Mouse (Mus musculus): ENCODE data around the gene Prdm13. TPM values are rescaled to one million over a fixed set of nuclear protein-coding genes. Genes with fewer than 3 reads are reported as not detected.

Prdm13 gene
- 0.45 and 1.0 TPM in 2 replicates for polyA plus RNA-seq (2015; fragmentation: Nextera tagmentation; extraction: Ambion mirVana)

DNA sequence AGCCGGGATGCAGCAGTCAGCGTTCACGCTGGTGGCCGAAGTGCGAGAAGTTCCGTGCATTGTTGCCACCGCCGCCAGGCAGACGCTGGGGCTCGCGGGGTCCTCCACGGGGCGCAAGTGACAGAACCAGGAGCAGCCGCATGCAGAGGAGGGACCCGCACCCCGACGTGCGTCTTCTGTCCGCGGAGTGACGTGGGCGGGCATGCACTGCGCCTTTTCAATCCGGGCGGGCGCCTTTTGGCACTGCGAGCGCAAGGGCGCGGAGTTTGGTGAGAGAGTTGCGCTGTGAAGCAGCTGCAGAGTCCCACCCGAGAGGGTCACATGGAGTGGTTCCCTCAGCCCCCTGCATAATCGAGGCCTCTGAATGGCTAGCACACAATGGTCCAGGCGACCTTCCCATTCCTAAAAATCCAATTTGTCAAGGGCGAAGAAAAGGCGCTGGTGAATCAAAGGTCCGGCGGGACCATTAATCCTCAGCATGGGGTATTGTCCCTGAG, at the start of gene Prdm13:
Gene Prdm13 (minus strand): TSS at position 369 of the 497 bp plus-strand sequence.
- peak within 1 kb of the TSS; percentile 22 for H3K4me3 ChIP-seq
- under 1% methylated on average over 38 of the region's 38 CpGs for WGBS
- no peak within 1 kb of the TSS for H3K27ac ChIP-seq (replicated peaks)
- no peak within 1 kb of the TSS for H3K9ac ChIP-seq
- peaks cover 76% of the 10 kb centered on the region for H3K27me3 ChIP-seq
- peak; percentile 62 for ATAC-seq (ENCODE audit: low FRiP score, low read depth)
- peaks cover 17% of the 10 kb centered on the region for H3K4me1 ChIP-seq (replicated peaks)
- no peaks in the 10 kb centered on the region for H3K9me3 ChIP-seq
- peak within 1 kb of the TSS; percentile 42 for H3K4me2 ChIP-seq
- H3K36me3 ChIP-seq = no peaks in the 10 kb centered on the region

DNA sequence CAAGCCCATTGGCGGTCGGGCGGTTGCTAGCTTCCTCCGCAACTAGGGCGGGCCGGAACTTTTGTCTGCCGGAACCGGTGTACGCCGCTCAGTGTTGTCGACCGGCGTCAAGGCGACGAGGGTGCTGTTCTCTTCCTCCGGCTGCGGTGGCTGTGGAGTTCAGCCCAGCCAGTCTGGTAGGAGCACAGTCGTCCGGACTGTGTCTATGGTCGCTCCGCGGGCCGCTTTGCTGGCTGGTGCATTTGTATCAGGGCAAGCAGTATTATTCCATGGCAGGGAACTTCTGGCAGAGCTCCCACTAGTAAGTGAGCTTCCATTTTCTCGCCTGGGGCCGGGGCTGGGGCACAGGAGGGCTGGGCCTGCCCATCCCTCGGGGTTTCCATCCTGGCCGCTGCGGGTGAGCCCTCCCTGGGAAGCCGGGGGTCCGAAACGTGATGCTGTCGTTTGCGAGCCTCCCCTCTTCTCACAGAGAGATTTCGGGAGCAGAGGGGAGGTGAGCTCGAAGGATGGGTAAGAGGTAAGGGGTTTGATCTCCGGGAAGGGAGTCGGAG, 41.9 kb upstream of the Prdm13 start, which contains the start of gene Ccnc:
Gene Ccnc (plus strand): TSS at position 87 of the 551 bp plus-strand sequence.
- Histone ChIP-seq H3K4me3 (peak within 1 kb of the TSS; percentile 87), H3K27me3 (no peaks in the 10 kb centered on the region), H3K9ac (peak within 1 kb of the TSS; percentile 87), H3K4me1 (replicated peaks) (peaks cover 18% of the 10 kb centered on the region), H3K36me3 (peaks cover under 1% of the 10 kb centered on the region; the same call in 1 of the 2 replicates), H3K4me2 (peak within 1 kb of the TSS; percentile 86), H3K27ac (replicated peaks) (peak within 1 kb of the TSS; percentile 85), H3K9me3 (no peaks in the 10 kb centered on the region)
- 0% methylated on average over 37 of the region's 37 CpGs for WGBS
- ATAC-seq (ENCODE audit: low FRiP score, low read depth) = peak; percentile 98

DNA sequence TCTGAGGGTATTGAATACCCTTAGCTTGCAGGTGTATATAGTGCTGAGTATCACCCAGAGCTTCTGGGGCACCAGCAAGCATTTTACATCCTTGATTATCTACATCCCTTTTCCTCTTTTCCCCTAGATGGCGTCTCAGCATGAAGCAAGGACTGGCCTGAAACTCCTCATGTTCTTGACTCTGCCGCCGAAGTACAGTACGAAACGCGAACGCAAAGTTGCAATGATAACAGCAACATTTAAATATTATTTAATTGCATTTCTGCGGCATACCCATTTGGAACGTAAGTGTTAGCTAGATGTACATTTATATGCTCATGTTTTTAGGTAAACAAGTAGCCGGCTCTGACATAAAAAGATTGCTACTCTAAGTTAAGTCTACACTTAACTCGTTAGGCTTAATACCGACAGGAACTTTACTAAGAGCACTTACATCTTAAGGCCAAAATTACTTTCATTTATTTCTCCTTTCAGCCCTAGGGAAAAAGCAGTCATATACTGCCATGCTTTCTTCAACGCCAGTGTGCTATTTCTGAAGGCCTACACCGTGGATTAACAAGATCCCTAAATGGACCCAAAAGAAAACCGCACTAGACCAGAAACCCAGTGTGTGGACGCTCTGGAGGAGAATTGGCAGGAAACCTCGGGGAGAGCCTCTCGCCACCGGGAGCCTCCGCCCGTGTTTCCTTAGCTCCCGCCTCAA, 41.3 kb upstream of the Prdm13 start:
- ATAC-seq (ENCODE audit: low FRiP score, low read depth) = peak; percentile 47
- H3K4me2 ChIP-seq = peak overlapping the region; percentile 86
- peak overlapping the region; percentile 85 for H3K27ac ChIP-seq (replicated peaks)
- no peaks in the 10 kb centered on the region for H3K9me3 ChIP-seq
- under 1% methylated on average over 22 of the region's 22 CpGs for WGBS
- H3K27me3 ChIP-seq = no peaks in the 10 kb centered on the region
- peaks cover 18% of the 10 kb centered on the region for H3K4me1 ChIP-seq (replicated peaks)
- H3K9ac ChIP-seq = peak overlapping the region; percentile 87
- peak overlapping the region; percentile 87 for H3K4me3 ChIP-seq
- no peaks in the 10 kb centered on the region for H3K36me3 ChIP-seq

GRCm38 (mm10) chr4:21722752-21723334, 37.1 kb upstream of the Prdm13 start:
- H3K9me3 ChIP-seq = no peaks in the 10 kb centered on the region
- no peaks in the 10 kb centered on the region for H3K4me1 ChIP-seq (replicated peaks)
- H3K36me3 ChIP-seq = no peaks in the 10 kb centered on the region
- no peak overlapping the region for H3K27ac ChIP-seq (replicated peaks)
- H3K9ac ChIP-seq = no peak overlapping the region
- WGBS = 38% methylated on average over 7 of the region's 7 CpGs
- H3K4me3 ChIP-seq = no peak overlapping the region
- H3K4me2 ChIP-seq = no peak overlapping the region
- ATAC-seq (ENCODE audit: low FRiP score, low read depth) = no peak
- no peaks in the 10 kb centered on the region for H3K27me3 ChIP-seq

DNA sequence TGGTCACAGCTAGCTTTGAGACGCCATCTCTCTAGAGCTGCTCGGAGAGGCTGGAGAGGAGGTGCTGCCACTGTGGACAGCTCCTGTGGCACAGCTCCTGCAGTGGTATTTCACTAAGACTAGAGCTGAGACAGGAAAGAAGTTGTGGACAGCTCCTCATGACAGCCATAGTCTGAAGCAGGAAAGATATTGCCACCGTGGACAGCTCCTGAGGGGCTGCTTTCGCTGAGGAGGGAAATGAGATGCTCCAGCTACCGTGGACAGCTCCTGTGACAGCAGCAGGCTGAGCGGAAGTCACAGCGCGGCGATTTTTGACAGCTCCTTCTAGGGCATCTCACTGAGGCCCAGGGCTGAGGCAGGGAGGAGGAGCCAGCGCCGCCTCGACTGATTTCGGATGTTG, 26.4 kb upstream of the Prdm13 start:
- Histone ChIP-seq H3K36me3 (no peaks in the 10 kb centered on the region), H3K9ac (no peak overlapping the region), H3K4me1 (replicated peaks) (peaks cover 8% of the 10 kb centered on the region; the same call in 1 of the 2 replicates), H3K4me2 (peak overlapping the region; percentile 50), H3K27me3 (peaks cover 7% of the 10 kb centered on the region; the same call in 1 of the 2 replicates), H3K27ac (replicated peaks) (no peak overlapping the region), H3K4me3 (peak overlapping the region; percentile 10; the same call in 1 of the 2 replicates), H3K9me3 (no peaks in the 10 kb centered on the region)
- WGBS = 7% methylated on average over 13 of the region's 13 CpGs
- peak; percentile 80 for ATAC-seq (ENCODE audit: low FRiP score, low read depth)

- no peak for ATAC-seq (ENCODE audit: low FRiP score, low read depth)
- Histone ChIP-seq H3K4me2 (no peak overlapping the region), H3K36me3 (no peaks in the 10 kb centered on the region), H3K9ac (no peak overlapping the region), H3K27ac (replicated peaks) (no peak overlapping the region), H3K9me3 (no peaks in the 10 kb centered on the region), H3K4me1 (replicated peaks) (no peaks in the 10 kb centered on the region), H3K4me3 (no peak overlapping the region), H3K27me3 (no peaks in the 10 kb centered on the region; the same call in 1 of the 2 replicates)
- 72% methylated on average over 1 of the region's 1 CpGs for WGBS
These were observed 19.3 kb upstream of the Prdm13 start for GRCm38 (mm10) chr4:21705046-21705445.

GRCm38 (mm10) chr4:21695638-21696254, 10.0 kb upstream of the Prdm13 start:
- Histone ChIP-seq H3K27ac (replicated peaks) (no peak overlapping the region), H3K36me3 (no peaks in the 10 kb centered on the region), H3K27me3 (peaks cover 27% of the 10 kb centered on the region), H3K4me2 (no peak overlapping the region), H3K9ac (no peak overlapping the region), H3K4me1 (replicated peaks) (no peaks in the 10 kb centered on the region), H3K4me3 (no peak overlapping the region), H3K9me3 (no peaks in the 10 kb centered on the region)
- WGBS = 41% methylated on average over 7 of the region's 7 CpGs
- peak; percentile 56; the same call in 1 of the 2 replicates for ATAC-seq (ENCODE audit: low FRiP score, low read depth)

DNA sequence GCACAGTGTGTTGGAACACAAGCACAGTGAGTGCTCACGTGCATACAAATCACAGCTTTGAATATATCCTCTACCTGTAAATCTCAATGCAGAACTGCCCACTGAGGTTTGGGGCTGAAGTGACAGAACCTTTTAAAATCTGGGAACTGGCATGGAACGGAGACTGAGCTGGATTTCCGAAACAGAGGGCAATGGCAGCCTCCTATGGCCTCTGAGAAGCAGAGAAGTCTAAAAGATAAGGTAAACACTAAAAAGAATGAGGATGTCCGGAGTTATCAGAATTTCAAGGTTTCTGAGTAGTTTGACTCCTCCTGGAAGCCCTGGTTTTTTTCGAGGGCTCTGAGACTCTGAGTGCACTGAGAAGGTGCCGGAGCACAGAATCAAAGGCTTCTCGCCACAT, 4.5 kb upstream of the Prdm13 start:
- Histone ChIP-seq H3K4me2 (no peak overlapping the region), H3K4me3 (no peak overlapping the region), H3K9ac (no peak overlapping the region), H3K9me3 (no peaks in the 10 kb centered on the region), H3K27me3 (peaks cover 59% of the 10 kb centered on the region), H3K27ac (replicated peaks) (no peak overlapping the region), H3K4me1 (replicated peaks) (peaks cover 16% of the 10 kb centered on the region), H3K36me3 (no peaks in the 10 kb centered on the region)
- ATAC-seq (ENCODE audit: low FRiP score, low read depth) = no peak
- WGBS = 9% methylated on average over 7 of the region's 7 CpGs

DNA sequence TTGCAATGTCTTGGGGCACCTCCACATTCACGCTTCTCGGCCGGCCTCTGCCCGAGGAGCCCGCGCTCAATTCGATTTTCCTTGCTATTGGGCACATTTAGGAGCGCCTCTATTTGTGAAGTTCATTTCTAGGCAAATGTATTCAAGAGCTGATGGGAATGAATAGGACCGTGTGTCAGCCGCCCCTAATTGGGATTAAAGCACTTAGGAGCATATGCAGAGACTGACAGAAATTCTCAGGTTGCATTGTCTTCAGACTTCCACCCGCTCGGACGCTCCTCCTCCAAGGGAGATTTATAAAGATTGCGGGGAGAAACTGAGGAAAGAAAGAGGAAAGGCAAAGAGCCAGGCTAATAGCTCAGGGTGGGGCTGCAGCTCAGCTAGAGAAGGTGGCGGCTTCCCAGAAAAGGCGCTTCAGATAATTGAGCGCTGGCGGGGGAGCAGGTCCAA, 3.8 kb upstream of the Prdm13 start:
- Histone ChIP-seq H3K27ac (replicated peaks) (no peak overlapping the region), H3K27me3 (peaks cover 66% of the 10 kb centered on the region), H3K4me3 (peak overlapping the region; percentile 45; the same call in 1 of the 2 replicates), H3K4me1 (replicated peaks) (peaks cover 17% of the 10 kb centered on the region), H3K4me2 (peak overlapping the region; percentile 87), H3K9ac (no peak overlapping the region), H3K36me3 (no peaks in the 10 kb centered on the region), H3K9me3 (no peaks in the 10 kb centered on the region)
- WGBS = 1% methylated on average over 18 of the region's 18 CpGs
- 0 out of 2 replicates have a peak, but pooled peaks have one; percentile 33 for ATAC-seq (ENCODE audit: low FRiP score, low read depth)

DNA sequence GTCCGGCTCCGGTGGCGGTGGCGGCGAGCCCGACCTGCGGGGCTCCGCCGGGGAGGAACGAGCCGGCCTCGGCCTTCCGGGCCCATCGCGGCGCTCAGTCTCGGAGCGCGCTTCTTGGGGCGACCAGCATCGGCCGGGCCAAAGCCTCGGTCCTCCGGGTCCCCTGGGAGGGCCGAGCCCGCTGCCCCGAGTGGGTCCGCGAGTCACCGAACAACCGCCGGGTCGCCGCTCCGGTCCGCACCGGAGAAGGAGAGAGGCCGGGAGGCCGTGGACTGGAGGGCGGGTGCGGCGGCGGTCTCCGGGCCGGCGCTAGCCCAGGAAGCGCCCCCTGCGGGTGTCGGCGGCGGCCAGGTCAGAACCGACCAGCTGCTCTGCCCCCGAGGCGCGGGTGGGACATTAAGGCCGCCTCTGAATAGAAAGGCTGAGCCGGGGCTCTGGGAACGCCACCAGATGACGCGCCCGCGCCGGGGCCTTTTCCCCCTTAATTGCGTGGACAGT, 3.0 kb upstream of the Prdm13 start:
- peak overlapping the region; percentile 26 for H3K9ac ChIP-seq
- H3K4me2 ChIP-seq = peak overlapping the region; percentile 87
- no peaks in the 10 kb centered on the region for H3K36me3 ChIP-seq
- H3K27me3 ChIP-seq = peaks cover 74% of the 10 kb centered on the region
- peak; percentile 58 for ATAC-seq (ENCODE audit: low FRiP score, low read depth)
- H3K27ac ChIP-seq (replicated peaks) = peak overlapping the region; percentile 49
- H3K4me1 ChIP-seq (replicated peaks) = peaks cover 17% of the 10 kb centered on the region
- H3K9me3 ChIP-seq = no peaks in the 10 kb centered on the region
- WGBS = under 1% methylated on average over 59 of the region's 64 CpGs
- peak overlapping the region; percentile 45 for H3K4me3 ChIP-seq

Measured in hindbrain, embryonic 15.5 days (tissue).